Mouse (Mus musculus) kidney, adult 18-20 months (tissue): ENCODE measurements around the gene Cstb.

Source experiments
- DNase-seq: peaks from one replicate; pipeline ENCODE4 v3.0.0; 2021

Cstb gene

GRCm38 (mm10) chr10:78462945-78463768 lies 37.7 kb downstream of the Cstb start:
- peak; percentile 72 for DNase-seq

- peak; percentile 52 for DNase-seq
Measured at GRCm38 (mm10) chr10:78463769-78464167, 38.3 kb downstream of the Cstb start.

GRCm38 (mm10) chr10:78464201-78464791 lies 38.8 kb downstream of the Cstb start:
- DNase-seq: peak; percentile 35

- peak; percentile 98 for DNase-seq
Measured at GRCm38 (mm10) chr10:78464792-78465207, 39.3 kb downstream of the Cstb start, which contains the start of gene Pdxk. Pdxk (minus strand) TSS chr10:78464975.

- DNase-seq: no peak
Measured at GRCm38 (mm10) chr10:78465472-78465871, 40.0 kb downstream of the Cstb start.

GRCm38 (mm10) chr10:78466647-78467046 lies 41.2 kb downstream of the Cstb start:
- DNase-seq: peak; percentile 71

GRCm38 (mm10) chr10:78467761-78468310 lies 42.4 kb downstream of the Cstb start:
- no peak for DNase-seq

- no peak for DNase-seq
Measured at GRCm38 (mm10) chr10:78470582-78471313, 45.3 kb downstream of the Cstb start.

- DNase-seq: no peak
Measured at GRCm38 (mm10) chr10:78472046-78472445, 46.6 kb downstream of the Cstb start.

GRCm38 (mm10) chr10:78473434-78473833 lies 48.0 kb downstream of the Cstb start:
- DNase-seq: peak; percentile 46

- DNase-seq: peak; percentile 40
Measured at GRCm38 (mm10) chr10:78474759-78475158, 49.3 kb downstream of the Cstb start.

- DNase-seq: no peak
Measured at GRCm38 (mm10) chr10:78476821-78477220, 51.4 kb downstream of the Cstb start.
